Mouse (Mus musculus) lung, postnatal 0 days (tissue): Measurements from ENCODE around the gene Dync1i1. TPM values are rescaled to one million over a fixed set of nuclear protein-coding genes. Genes with fewer than 3 reads are reported as not detected.

Experiments
- ATAC-seq: fragments of 200-750 bp; cut with Nextera tagmentation; 2 replicates; pipeline ENCODE4 v1.8.0; 2017; ENCODE audit warnings: moderate library complexity
- DNase-seq: peaks from one replicate; pipeline ENCODE4 v3.0.0-alpha.2; 2016; ENCODE audit warnings: low spot score
- H3K27ac ChIP-seq: fragments of 300-500 bp; sonication (generic); 2 replicates; pipeline ENCODE4 v1.5.1; 2014; ENCODE audit warnings: antibody characterized with exemption, mild to moderate bottlenecking, low read length, mixed read lengths
- H3K27me3 ChIP-seq: fragments of 300-500 bp; sonication (generic); replicated peaks from 2 replicates; pipeline ENCODE4 v1.6.1; 2014; ENCODE audit warnings: low read length, mixed read lengths; ENCODE audit not compliant: insufficient read depth
- H3K36me3 ChIP-seq: fragments of 300-500 bp; sonication (generic); 2 replicates; pipeline ENCODE4 v1.6.1; 2014; ENCODE audit warnings: low read length, mixed read lengths; ENCODE audit not compliant: insufficient read depth
- H3K4me1 ChIP-seq: fragments of 300-500 bp; sonication (generic); 2 replicates; pipeline ENCODE4 v1.6.1; 2014; ENCODE audit warnings: antibody characterized with exemption, low read depth, low read length, mixed read lengths; ENCODE audit not compliant: insufficient read depth
- H3K4me2 ChIP-seq: fragments of 300-500 bp; sonication (generic); replicated peaks from 2 replicates; pipeline ENCODE4 v1.6.1; 2014; ENCODE audit warnings: low read depth, mild to moderate bottlenecking, low read length, moderate library complexity, mixed read lengths
- H3K4me3 ChIP-seq: fragments of 300-500 bp; sonication (generic); 2 replicates; pipeline ENCODE4 v1.5.1; 2014; ENCODE audit warnings: low read depth, low read length
- H3K9ac ChIP-seq: fragments of 300-500 bp; sonication (generic); replicated peaks from 2 replicates; pipeline ENCODE4 v1.6.1; 2014; ENCODE audit warnings: low read depth, mild to moderate bottlenecking
- H3K9me3 ChIP-seq: fragments of 300-500 bp; sonication (generic); 2 replicates; pipeline ENCODE4 v1.6.1; 2016; ENCODE audit warnings: low read length, mixed read lengths
- CTCF ChIP-seq: IDR thresholded peaks from 2 replicates; pipeline ENCODE4 v1.5.1; 2016; ENCODE audit warnings: antibody characterized with exemption, mild to moderate bottlenecking
- EP300 ChIP-seq: IDR thresholded peaks from 2 replicates; pipeline ENCODE4 v1.6.1; 2016; ENCODE audit warnings: antibody characterized with exemption, mild to moderate bottlenecking, control low read depth
- WGBS: fragments of 180-500 bp; shearing (Covaris S2); extraction: QIAGEN DNeasy Blood & Tissue Kit; methylation state at CpG from one replicate; pipeline ENCODE4 v1.1.7; 2014; 5-methylcytosine and 5-hydroxymethylcytosine counted together
- polyA plus RNA-seq: library from polyadenylated mRNA; unstranded; fragments of >200 nt; fragmentation: Nextera tagmentation; extraction: Ambion mirVana; gene quantifications from 2 replicates; pipeline ENCODE4 v1.2.1, GENCODE M21; 2015

The Dync1i1 gene
- polyA plus RNA-seq, 1 experiment from 2014 or later = 0.82 TPM

DNA sequence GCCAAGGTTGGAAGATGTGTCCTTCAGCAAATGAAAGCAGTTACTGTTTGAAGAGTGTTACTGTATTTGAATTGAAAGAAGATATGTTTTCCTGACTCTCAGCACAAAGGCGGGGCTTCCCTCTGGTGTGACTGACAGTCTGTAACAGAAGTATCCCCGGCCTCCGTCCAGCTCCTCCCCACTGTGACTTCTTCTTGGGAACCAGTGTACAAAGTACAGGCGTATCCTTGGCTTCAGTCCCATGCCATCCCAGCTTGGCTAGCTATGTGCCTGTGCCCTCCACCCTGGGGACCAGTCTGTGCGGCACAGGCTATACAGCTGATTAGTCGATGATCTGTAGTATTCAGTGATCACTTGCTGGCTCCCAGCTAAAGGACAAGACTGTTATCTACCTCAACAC lies 163.9 kb downstream of the Dync1i1 start:
- no peak overlapping the region for H3K4me2 ChIP-seq
- H3K9me3 ChIP-seq = no peaks in the 10 kb centered on the region
- no peak overlapping the region for H3K4me3 ChIP-seq
- ATAC-seq (no peak), DNase-seq (no peak)
- H3K27ac ChIP-seq = no peak overlapping the region
- no peaks in the 10 kb centered on the region for H3K36me3 ChIP-seq
- H3K27me3 ChIP-seq = no peaks in the 10 kb centered on the region
- TF ChIP-seq EP300 (no peak), CTCF (no peak)
- H3K4me1 ChIP-seq = no peaks in the 10 kb centered on the region
- H3K9ac ChIP-seq = no peak overlapping the region
- WGBS = 67% methylated on average over 6 of the region's 6 CpGs

DNA sequence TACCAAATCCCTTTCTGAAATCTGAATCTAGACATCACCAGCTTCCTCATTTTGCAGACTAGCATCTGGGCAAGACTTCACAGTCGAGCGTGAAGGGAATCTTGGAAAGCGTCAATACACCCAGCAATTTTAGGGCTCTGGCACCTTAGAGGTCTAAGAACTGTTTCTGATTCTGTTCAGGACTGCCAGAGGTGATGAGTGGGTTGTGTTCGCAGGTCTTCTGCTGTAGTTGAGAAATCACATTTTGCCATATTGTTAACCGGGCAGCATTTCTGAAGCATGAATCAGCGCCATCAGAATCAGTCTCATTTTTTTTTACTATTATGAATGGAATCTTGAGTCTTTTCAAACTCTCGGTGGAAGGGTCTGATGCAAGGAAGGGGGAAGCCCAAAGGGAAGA lies 185.9 kb downstream of the Dync1i1 start:
- Histone ChIP-seq H3K9ac (no peak overlapping the region), H3K4me2 (no peak overlapping the region), H3K27me3 (no peaks in the 10 kb centered on the region), H3K36me3 (no peaks in the 10 kb centered on the region), H3K9me3 (no peaks in the 10 kb centered on the region), H3K4me1 (no peaks in the 10 kb centered on the region), H3K4me3 (no peak overlapping the region), H3K27ac (no peak overlapping the region)
- no peak for ATAC-seq
- WGBS = 79% methylated on average over 7 of the region's 7 CpGs
- no peak for DNase-seq
- TF ChIP-seq CTCF = no peak
- TF ChIP-seq EP300 = no peak

- no peak for TF ChIP-seq CTCF
- TF ChIP-seq EP300 = no peak
- H3K9ac ChIP-seq = no peak overlapping the region
- no peak overlapping the region for H3K27ac ChIP-seq
- WGBS = 53% methylated on average over 2 of the region's 2 CpGs
- no peaks in the 10 kb centered on the region for H3K4me1 ChIP-seq
- H3K36me3 ChIP-seq = no peaks in the 10 kb centered on the region
- DNase-seq (no peak), ATAC-seq (no peak)
- no peak overlapping the region for H3K4me2 ChIP-seq
- H3K9me3 ChIP-seq = no peaks in the 10 kb centered on the region
- H3K4me3 ChIP-seq = no peak overlapping the region
- H3K27me3 ChIP-seq = no peaks in the 10 kb centered on the region
Measured at GRCm38 (mm10) chr6:5915028-5915427, 189.6 kb downstream of the Dync1i1 start.

- no peaks in the 10 kb centered on the region for H3K27me3 ChIP-seq
- H3K27ac ChIP-seq = no peak overlapping the region
- H3K36me3 ChIP-seq = no peaks in the 10 kb centered on the region
- DNase-seq (no peak), ATAC-seq (no peak)
- no peak for TF ChIP-seq EP300
- TF ChIP-seq CTCF = no peak
- no peaks in the 10 kb centered on the region for H3K9me3 ChIP-seq
- 53% methylated on average over 4 of the region's 4 CpGs for WGBS
- H3K9ac ChIP-seq = no peak overlapping the region
- no peak overlapping the region for H3K4me3 ChIP-seq
- H3K4me2 ChIP-seq = no peak overlapping the region
- no peaks in the 10 kb centered on the region for H3K4me1 ChIP-seq
Measured at GRCm38 (mm10) chr6:5920670-5921069, 195.2 kb downstream of the Dync1i1 start.

DNA sequence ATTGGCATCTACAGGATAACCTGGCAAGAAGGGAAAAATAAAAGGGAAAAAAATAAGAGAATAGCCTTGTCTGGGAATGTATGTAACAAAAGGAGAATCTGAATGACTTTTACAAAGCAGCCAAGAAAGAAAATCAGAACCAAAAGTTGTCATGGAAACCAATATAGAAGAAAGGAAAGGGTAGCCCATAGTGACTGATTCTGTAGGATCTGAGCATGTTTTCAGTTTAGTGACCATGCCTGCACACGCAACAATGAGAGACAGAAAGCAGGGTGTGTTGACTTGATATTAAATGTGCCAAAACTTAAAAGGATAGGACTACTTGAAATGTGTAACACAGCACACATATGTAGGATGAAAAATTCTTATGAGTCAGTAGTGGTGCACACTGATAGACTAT lies 197.2 kb downstream of the Dync1i1 start:
- TF ChIP-seq CTCF = no peak
- TF ChIP-seq EP300 = no peak
- no peaks in the 10 kb centered on the region for H3K9me3 ChIP-seq
- H3K9ac ChIP-seq = no peak overlapping the region
- no peaks in the 10 kb centered on the region for H3K36me3 ChIP-seq
- H3K27me3 ChIP-seq = no peaks in the 10 kb centered on the region
- WGBS = 93% methylated on average over 1 of the region's 1 CpGs
- no peak overlapping the region for H3K4me3 ChIP-seq
- H3K27ac ChIP-seq = no peak overlapping the region
- ATAC-seq (no peak), DNase-seq (no peak)
- no peak overlapping the region for H3K4me2 ChIP-seq
- no peaks in the 10 kb centered on the region for H3K4me1 ChIP-seq

DNA sequence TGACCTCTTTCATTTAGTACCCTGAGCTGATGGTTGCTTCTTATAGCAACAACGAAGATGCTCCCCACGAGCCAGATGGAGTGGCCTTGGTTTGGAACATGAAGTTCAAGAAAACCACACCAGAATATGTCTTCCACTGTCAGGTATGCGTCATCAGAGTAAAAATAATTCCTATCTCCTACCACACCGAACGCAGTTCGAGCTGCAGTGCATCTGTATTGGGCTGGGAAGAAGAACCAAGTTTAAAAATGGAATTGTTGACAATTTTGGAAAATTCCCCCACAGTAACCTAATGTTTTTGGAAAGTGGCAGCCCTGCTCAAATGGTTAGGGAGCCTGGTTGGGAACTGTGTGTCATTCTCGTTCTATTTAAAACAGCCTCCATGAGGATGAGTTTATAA lies 197.7 kb downstream of the Dync1i1 start:
- Histone ChIP-seq H3K9ac (no peak overlapping the region), H3K4me1 (no peaks in the 10 kb centered on the region), H3K27ac (no peak overlapping the region), H3K4me2 (no peak overlapping the region), H3K27me3 (no peaks in the 10 kb centered on the region), H3K36me3 (no peaks in the 10 kb centered on the region), H3K9me3 (no peaks in the 10 kb centered on the region), H3K4me3 (no peak overlapping the region)
- WGBS = 89% methylated on average over 7 of the region's 7 CpGs
- ATAC-seq (no peak), DNase-seq (no peak)
- no peak for TF ChIP-seq CTCF
- TF ChIP-seq EP300 = no peak

- Histone ChIP-seq H3K9me3 (no peaks in the 10 kb centered on the region), H3K4me2 (no peak overlapping the region), H3K36me3 (no peaks in the 10 kb centered on the region), H3K4me3 (no peak overlapping the region), H3K4me1 (no peaks in the 10 kb centered on the region), H3K27ac (no peak overlapping the region), H3K27me3 (no peaks in the 10 kb centered on the region), H3K9ac (no peak overlapping the region)
- no peak for TF ChIP-seq EP300
- no peak for ATAC-seq
- DNase-seq = no peak
- WGBS = 93% methylated on average over 8 of the region's 8 CpGs
Measured at GRCm38 (mm10) chr6:5930140-5930539, 204.7 kb downstream of the Dync1i1 start.
